Mouse (Mus musculus) liver, adult 2 months (tissue): ENCODE results near the gene Pusl1.

Experiments
- CTCF ChIP-seq: fragments of 200-500 bp; IDR thresholded peaks from 2 replicates; pipeline ENCODE4 v1.5.1; 2011; ENCODE audit warnings: low read depth, low read length, control low read depth
- POLR2A ChIP-seq: fragments of 200-500 bp; IDR thresholded peaks from 2 replicates; pipeline ENCODE4 v1.6.1; 2011; ENCODE audit warnings: low read length, control low read depth; ENCODE audit not compliant: insufficient read depth; ENCODE audit errors: extremely low read depth

DNA sequence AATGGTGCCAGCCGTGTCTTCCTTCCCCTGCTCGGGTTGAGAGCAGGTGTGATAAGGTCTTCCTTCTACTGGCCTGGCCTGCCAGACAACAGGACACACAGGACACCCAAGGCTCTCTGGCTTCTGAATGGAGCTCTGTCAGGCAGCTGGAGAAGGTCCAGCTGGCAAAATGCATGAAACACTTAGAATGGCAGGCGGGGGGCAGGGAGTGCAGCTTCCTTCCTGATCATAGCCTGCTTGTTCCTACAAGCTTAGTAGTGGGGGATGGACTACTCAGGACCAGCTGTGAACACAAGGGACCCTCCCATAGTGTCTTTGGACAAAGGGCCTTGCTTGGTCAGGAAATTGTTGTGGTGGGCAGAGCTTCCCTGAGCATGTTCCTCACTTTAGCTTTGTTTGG, 9.6 kb upstream of the Pusl1 start:
- TF ChIP-seq CTCF (no peak), POLR2A (no peak)
